Mouse (Mus musculus) lung, postnatal 0 days (tissue): ENCODE results near the gene Dscam. TPM values are rescaled to one million over a fixed set of nuclear protein-coding genes. Genes with fewer than 3 reads are reported as not detected.

Source experiments
- ATAC-seq: fragments of 200-750 bp; cut with Nextera tagmentation; 2 replicates; pipeline ENCODE4 v1.8.0; 2017; ENCODE audit warnings: moderate library complexity
- DNase-seq: peaks from one replicate; pipeline ENCODE4 v3.0.0-alpha.2; 2016; ENCODE audit warnings: low spot score
- H3K27ac ChIP-seq: fragments of 300-500 bp; sonication (generic); 2 replicates; pipeline ENCODE4 v1.5.1; 2014; ENCODE audit warnings: antibody characterized with exemption, mild to moderate bottlenecking, low read length, mixed read lengths
- H3K27me3 ChIP-seq: fragments of 300-500 bp; sonication (generic); replicated peaks from 2 replicates; pipeline ENCODE4 v1.6.1; 2014; ENCODE audit warnings: low read length, mixed read lengths; ENCODE audit not compliant: insufficient read depth
- H3K36me3 ChIP-seq: fragments of 300-500 bp; sonication (generic); 2 replicates; pipeline ENCODE4 v1.6.1; 2014; ENCODE audit warnings: low read length, mixed read lengths; ENCODE audit not compliant: insufficient read depth
- H3K4me1 ChIP-seq: fragments of 300-500 bp; sonication (generic); 2 replicates; pipeline ENCODE4 v1.6.1; 2014; ENCODE audit warnings: antibody characterized with exemption, low read depth, low read length, mixed read lengths; ENCODE audit not compliant: insufficient read depth
- H3K4me2 ChIP-seq: fragments of 300-500 bp; sonication (generic); replicated peaks from 2 replicates; pipeline ENCODE4 v1.6.1; 2014; ENCODE audit warnings: low read depth, mild to moderate bottlenecking, low read length, moderate library complexity, mixed read lengths
- H3K4me3 ChIP-seq: fragments of 300-500 bp; sonication (generic); 2 replicates; pipeline ENCODE4 v1.5.1; 2014; ENCODE audit warnings: low read depth, low read length
- H3K9ac ChIP-seq: fragments of 300-500 bp; sonication (generic); replicated peaks from 2 replicates; pipeline ENCODE4 v1.6.1; 2014; ENCODE audit warnings: low read depth, mild to moderate bottlenecking
- H3K9me3 ChIP-seq: fragments of 300-500 bp; sonication (generic); 2 replicates; pipeline ENCODE4 v1.6.1; 2016; ENCODE audit warnings: low read length, mixed read lengths
- CTCF ChIP-seq: IDR thresholded peaks from 2 replicates; pipeline ENCODE4 v1.5.1; 2016; ENCODE audit warnings: antibody characterized with exemption, mild to moderate bottlenecking
- EP300 ChIP-seq: IDR thresholded peaks from 2 replicates; pipeline ENCODE4 v1.6.1; 2016; ENCODE audit warnings: antibody characterized with exemption, mild to moderate bottlenecking, control low read depth
- WGBS: fragments of 180-500 bp; shearing (Covaris S2); extraction: QIAGEN DNeasy Blood & Tissue Kit; methylation state at CpG from one replicate; pipeline ENCODE4 v1.1.7; 2014; 5-methylcytosine and 5-hydroxymethylcytosine counted together
- polyA plus RNA-seq: library from polyadenylated mRNA; unstranded; fragments of >200 nt; fragmentation: Nextera tagmentation; extraction: Ambion mirVana; gene quantifications from 2 replicates; pipeline ENCODE4 v1.2.1, GENCODE M21; 2015

Gene Dscam
- polyA plus RNA-seq, 1 experiment from 2014 or later = not detected

DNA sequence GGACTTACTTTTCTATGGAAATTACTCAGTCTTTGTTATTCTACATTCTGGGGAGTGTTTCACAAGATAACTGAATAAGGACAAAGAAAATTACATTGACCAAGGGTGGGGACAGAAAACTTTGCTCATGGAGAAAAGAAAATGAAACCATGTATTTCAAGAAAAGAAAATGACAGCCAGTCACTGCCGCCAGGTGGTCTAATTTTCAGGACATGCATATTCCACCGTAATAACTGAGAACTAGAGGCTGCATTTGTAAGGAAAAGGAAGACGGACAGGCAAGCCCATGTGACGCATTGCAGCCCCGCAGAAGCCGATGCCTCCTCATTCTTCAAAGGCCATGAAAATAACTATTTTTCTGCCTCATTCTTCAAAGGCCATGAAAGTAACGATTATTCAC lies 197.3 kb downstream of the Dscam start:
- no peak for TF ChIP-seq CTCF
- no peak for TF ChIP-seq EP300
- H3K27me3 ChIP-seq = no peaks in the 10 kb centered on the region
- no peak overlapping the region for H3K4me2 ChIP-seq
- no peaks in the 10 kb centered on the region for H3K9me3 ChIP-seq
- H3K4me3 ChIP-seq = no peak overlapping the region
- H3K4me1 ChIP-seq = no peaks in the 10 kb centered on the region
- WGBS = 86% methylated on average over 7 of the region's 7 CpGs
- ATAC-seq = no peak
- no peak overlapping the region for H3K27ac ChIP-seq
- no peaks in the 10 kb centered on the region for H3K36me3 ChIP-seq
- no peak for DNase-seq
- no peak overlapping the region for H3K9ac ChIP-seq

DNA sequence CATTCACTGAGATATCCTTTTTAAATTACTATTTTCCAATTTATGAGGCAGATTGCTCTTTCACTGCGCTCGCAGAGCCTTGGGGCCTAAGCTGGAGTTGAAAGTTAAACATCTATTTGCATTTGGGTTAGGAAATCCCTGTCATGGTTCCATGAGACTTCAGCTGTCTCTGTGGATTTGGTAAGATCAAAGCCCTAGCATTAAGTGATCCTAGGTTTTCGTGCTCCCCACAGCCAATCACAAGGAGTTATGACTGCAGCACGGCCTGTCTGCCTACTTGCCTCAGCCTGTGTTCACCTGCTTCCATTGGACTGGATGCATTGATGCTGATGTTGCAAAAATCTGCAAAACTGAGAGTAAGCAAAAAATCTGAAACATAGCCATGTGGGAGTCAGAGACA lies 198.8 kb downstream of the Dscam start:
- H3K36me3 ChIP-seq = no peaks in the 10 kb centered on the region
- no peak for ATAC-seq
- TF ChIP-seq EP300 = no peak
- TF ChIP-seq CTCF = no peak
- no peak overlapping the region for H3K27ac ChIP-seq
- no peak overlapping the region for H3K4me3 ChIP-seq
- WGBS = 81% methylated on average over 4 of the region's 4 CpGs
- H3K27me3 ChIP-seq = no peaks in the 10 kb centered on the region
- no peak overlapping the region for H3K9ac ChIP-seq
- no peak for DNase-seq
- no peak overlapping the region for H3K4me2 ChIP-seq
- H3K4me1 ChIP-seq = no peaks in the 10 kb centered on the region
- no peaks in the 10 kb centered on the region for H3K9me3 ChIP-seq

DNA sequence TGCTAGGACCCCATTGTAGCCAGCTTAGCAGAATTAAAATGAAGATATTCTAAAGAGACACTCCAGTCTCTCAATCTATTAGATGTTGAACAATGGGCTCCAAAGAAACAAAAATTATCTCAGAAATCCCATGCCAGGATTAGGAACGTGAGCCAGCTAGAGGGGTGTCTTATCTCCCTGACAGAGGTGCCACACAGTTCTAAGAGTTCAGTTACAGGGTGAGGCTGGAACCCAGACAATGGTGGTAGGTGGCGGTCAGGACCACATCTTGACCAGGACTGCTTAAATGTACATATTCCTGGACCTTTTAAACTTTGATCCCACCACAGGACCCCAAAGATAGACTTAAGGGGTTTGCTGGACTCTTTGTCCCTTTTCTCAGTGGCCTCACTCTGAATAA lies 200.1 kb downstream of the Dscam start:
- no peak for DNase-seq
- 71% methylated on average over 2 of the region's 2 CpGs for WGBS
- Histone ChIP-seq H3K4me1 (no peaks in the 10 kb centered on the region), H3K4me3 (no peak overlapping the region), H3K9me3 (no peaks in the 10 kb centered on the region), H3K36me3 (no peaks in the 10 kb centered on the region), H3K27me3 (no peaks in the 10 kb centered on the region), H3K9ac (no peak overlapping the region), H3K4me2 (no peak overlapping the region), H3K27ac (no peak overlapping the region)
- no peak for TF ChIP-seq EP300
- no peak for TF ChIP-seq CTCF
- no peak for ATAC-seq

- Histone ChIP-seq H3K27ac (no peak overlapping the region), H3K4me2 (no peak overlapping the region), H3K27me3 (no peaks in the 10 kb centered on the region), H3K9ac (no peak overlapping the region), H3K4me3 (no peak overlapping the region), H3K36me3 (no peaks in the 10 kb centered on the region), H3K9me3 (no peaks in the 10 kb centered on the region), H3K4me1 (no peaks in the 10 kb centered on the region)
- 78% methylated on average over 2 of the region's 2 CpGs for WGBS
- DNase-seq (no peak), ATAC-seq (no peak)
- TF ChIP-seq CTCF (no peak), EP300 (no peak)
Measured at GRCm38 (mm10) chr16:96969643-96970042, 200.9 kb downstream of the Dscam start.

- WGBS = 37% methylated on average over 2 of the region's 2 CpGs
- H3K4me1 ChIP-seq = no peaks in the 10 kb centered on the region
Measured at GRCm38 (mm10) chr16:96968885-96969480, 201.6 kb downstream of the Dscam start.

DNA sequence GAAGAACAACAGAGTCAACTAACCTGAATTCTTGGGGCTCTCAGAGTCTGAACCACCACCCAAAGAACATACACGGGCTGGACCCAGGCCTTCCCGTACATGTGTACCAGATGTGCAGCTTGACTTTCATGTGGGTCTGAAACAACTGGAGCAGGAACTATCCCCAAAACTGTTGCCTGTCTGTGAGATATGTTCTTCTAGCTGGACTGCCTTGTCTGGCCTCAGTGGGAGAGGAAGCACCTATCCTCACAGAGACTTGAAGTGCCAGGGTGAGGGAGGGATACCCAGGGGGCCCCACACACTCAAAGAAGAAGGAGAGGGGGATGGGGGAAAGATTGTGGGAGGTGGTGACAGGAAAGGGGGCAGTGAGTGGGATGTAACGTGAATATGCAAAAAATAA lies 210.9 kb downstream of the Dscam start:
- H3K4me1 ChIP-seq = no peaks in the 10 kb centered on the region
- no peaks in the 10 kb centered on the region for H3K36me3 ChIP-seq
- H3K9me3 ChIP-seq = no peaks in the 10 kb centered on the region
- no peak for TF ChIP-seq EP300
- no peak for TF ChIP-seq CTCF
- 76% methylated on average over 3 of the region's 3 CpGs for WGBS
- H3K4me2 ChIP-seq = no peak overlapping the region
- ATAC-seq (no peak), DNase-seq (no peak)
- no peak overlapping the region for H3K9ac ChIP-seq
- no peak overlapping the region for H3K27ac ChIP-seq
- H3K4me3 ChIP-seq = no peak overlapping the region
- no peaks in the 10 kb centered on the region for H3K27me3 ChIP-seq

More at GRCm38 (mm10) chr16:96968885-96969480, 201.6 kb downstream of the Dscam start:
- no peak overlapping the region for H3K4me2 ChIP-seq
- no peak for TF ChIP-seq EP300
- no peak for TF ChIP-seq CTCF
- H3K9me3 ChIP-seq = no peaks in the 10 kb centered on the region
- no peak for DNase-seq
- no peak overlapping the region for H3K27ac ChIP-seq
- no peak for ATAC-seq
- no peaks in the 10 kb centered on the region for H3K36me3 ChIP-seq
- no peaks in the 10 kb centered on the region for H3K27me3 ChIP-seq
- H3K4me3 ChIP-seq = no peak overlapping the region
- H3K9ac ChIP-seq = no peak overlapping the region
